Mouse (Mus musculus) stomach, postnatal 0 days (tissue): ENCODE measurements around the gene Map3k12. TPM values are rescaled to one million over a fixed set of nuclear protein-coding genes. Genes with fewer than 3 reads are reported as not detected.
A peak's percentile ranks its signal among the peaks of the same experiment; 100 is the strongest.

Experiments
- ATAC-seq: fragments of 200-750 bp; cut with Nextera tagmentation; 2 replicates; pipeline ENCODE4 v1.8.0; 2017; ENCODE audit not compliant: low FRiP score, low TSS enrichment
- DNase-seq: peaks from one replicate; pipeline ENCODE4 v3.0.0-alpha.2; 2016; ENCODE audit warnings: low spot score
- H3K27ac ChIP-seq: fragments of 300-500 bp; sonication (generic); replicated peaks from 2 replicates; pipeline ENCODE4 v1.5.1; 2014; ENCODE audit warnings: mild to moderate bottlenecking, control low read depth
- H3K27me3 ChIP-seq: fragments of 300-500 bp; sonication (generic); 2 replicates; pipeline ENCODE4 v1.6.1; 2014; ENCODE audit warnings: low read length; ENCODE audit not compliant: control insufficient read depth, insufficient read depth
- H3K36me3 ChIP-seq: fragments of 300-500 bp; sonication (generic); 2 replicates; pipeline ENCODE4 v1.6.1; 2014; ENCODE audit warnings: low read length, mixed read lengths; ENCODE audit not compliant: control insufficient read depth, insufficient read depth
- H3K4me1 ChIP-seq: fragments of 300-500 bp; sonication (generic); replicated peaks from 2 replicates; pipeline ENCODE4 v1.6.1; 2014; ENCODE audit warnings: antibody characterized with exemption; ENCODE audit not compliant: control insufficient read depth, insufficient read depth
- H3K4me2 ChIP-seq: fragments of 300-500 bp; sonication (generic); replicated peaks from 2 replicates; pipeline ENCODE4 v1.6.1; 2014; ENCODE audit warnings: low read depth, mild to moderate bottlenecking, control low read depth, moderate library complexity
- H3K4me3 ChIP-seq: fragments of 300-500 bp; sonication (generic); 2 replicates; pipeline ENCODE4 v1.5.1; 2014; ENCODE audit warnings: low read depth, low read length, control low read depth
- H3K9ac ChIP-seq: fragments of 300-500 bp; sonication (generic); 2 replicates; pipeline ENCODE4 v1.6.1; 2014; ENCODE audit warnings: mild to moderate bottlenecking, low read length, control low read depth, mixed read lengths
- H3K9me3 ChIP-seq: fragments of 300-500 bp; sonication (generic); 2 replicates; pipeline ENCODE4 v1.6.1; 2016; ENCODE audit warnings: low read length; ENCODE audit not compliant: control insufficient read depth
- CTCF ChIP-seq: IDR thresholded peaks from 2 replicates; pipeline ENCODE4 v1.5.1; 2016; ENCODE audit warnings: antibody characterized with exemption, low read depth, mild to moderate bottlenecking, moderate library complexity
- EP300 ChIP-seq: optimal IDR thresholded peaks from 2 replicates; pipeline ENCODE3; 2016; ENCODE audit warnings: antibody characterized with exemption
- WGBS: fragments of 180-500 bp; shearing (Covaris S2); extraction: QIAGEN DNeasy Blood & Tissue Kit; methylation state at CpG from one replicate; pipeline ENCODE4 v1.1.7; 2014; 5-methylcytosine and 5-hydroxymethylcytosine counted together
- polyA plus RNA-seq: library from polyadenylated mRNA; unstranded; fragments of >200 nt; fragmentation: Nextera tagmentation; extraction: Ambion mirVana; gene quantifications from 2 replicates; pipeline ENCODE4 v1.2.1, GENCODE M21; 2015

The Map3k12 gene
- polyA plus RNA-seq, 1 experiment from 2014 or later, result 3.9 TPM

DNA sequence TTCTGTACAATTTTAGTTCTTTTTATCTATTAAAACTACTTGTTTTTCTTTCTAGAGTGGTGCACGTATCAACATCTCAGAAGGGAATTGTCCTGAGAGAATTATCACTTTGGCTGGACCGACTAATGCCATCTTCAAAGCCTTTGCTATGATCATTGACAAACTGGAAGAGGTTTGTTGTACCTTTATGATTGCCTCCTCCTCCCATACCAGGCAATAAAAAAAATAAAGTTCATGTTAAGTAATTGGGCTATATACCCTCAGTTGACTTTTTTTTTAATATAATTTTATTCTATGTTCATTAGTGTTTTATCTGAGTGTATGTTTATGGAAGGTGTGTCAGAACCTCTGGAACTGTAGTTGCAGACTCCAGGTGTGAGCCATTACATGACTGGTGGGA, 42.3 kb downstream of the Map3k12 start:
- WGBS, result 92% methylated on average over 2 of the region's 2 CpGs
- Histone ChIP-seq H3K27ac (no peak overlapping the region), H3K36me3 (no peaks in the 10 kb centered on the region; the same call in 1 of the 2 replicates), H3K4me2 (no peak overlapping the region), H3K9ac (no peak overlapping the region), H3K9me3 (no peaks in the 10 kb centered on the region), H3K4me3 (no peak overlapping the region), H3K4me1 (no peaks in the 10 kb centered on the region), H3K27me3 (no peaks in the 10 kb centered on the region)
- no peak for ATAC-seq
- no peak for DNase-seq
- TF ChIP-seq EP300 (no peak), CTCF (no peak)

- no peak overlapping the region for H3K4me3 ChIP-seq
- no peak overlapping the region for H3K9ac ChIP-seq
- DNase-seq (no peak), ATAC-seq (no peak)
- no peaks in the 10 kb centered on the region; the same call in 1 of the 2 replicates for H3K36me3 ChIP-seq
- H3K9me3 ChIP-seq, result no peaks in the 10 kb centered on the region
- H3K4me1 ChIP-seq, result no peaks in the 10 kb centered on the region
- WGBS, result 57% methylated on average over 2 of the region's 2 CpGs
- TF ChIP-seq CTCF (no peak), EP300 (no peak)
- H3K4me2 ChIP-seq, result no peak overlapping the region
- no peak overlapping the region for H3K27ac ChIP-seq
- no peaks in the 10 kb centered on the region for H3K27me3 ChIP-seq
These were observed 43.6 kb downstream of the Map3k12 start for GRCm38 (mm10) chr15:102473246-102473645.

GRCm38 (mm10) chr15:102471727-102472126, 45.1 kb downstream of the Map3k12 start:
- TF ChIP-seq CTCF (no peak), EP300 (no peak)
- H3K4me3 ChIP-seq, result peak overlapping the region; percentile 82
- H3K27ac ChIP-seq, result no peak overlapping the region
- H3K9ac ChIP-seq, result no peak overlapping the region
- no peaks in the 10 kb centered on the region; the same call in 1 of the 2 replicates for H3K36me3 ChIP-seq
- no peaks in the 10 kb centered on the region for H3K4me1 ChIP-seq
- H3K9me3 ChIP-seq, result no peaks in the 10 kb centered on the region
- H3K4me2 ChIP-seq, result peak overlapping the region; percentile 63
- no peaks in the 10 kb centered on the region for H3K27me3 ChIP-seq
- ATAC-seq, result no peak
- DNase-seq, result no peak

GRCm38 (mm10) chr15:102471295-102471645, 45.6 kb downstream of the Map3k12 start:
- Histone ChIP-seq H3K9me3 (no peaks in the 10 kb centered on the region), H3K27me3 (no peaks in the 10 kb centered on the region), H3K4me3 (peak overlapping the region; percentile 82), H3K27ac (peak overlapping the region; percentile 97), H3K4me2 (peak overlapping the region; percentile 63), H3K36me3 (no peaks in the 10 kb centered on the region; the same call in 1 of the 2 replicates), H3K9ac (peak overlapping the region; percentile 95), H3K4me1 (no peaks in the 10 kb centered on the region)
- no peak for ATAC-seq
- no peak for DNase-seq
- WGBS, result 1% methylated on average over 10 of the region's 10 CpGs
- TF ChIP-seq EP300, result no peak
- no peak for TF ChIP-seq CTCF

DNA sequence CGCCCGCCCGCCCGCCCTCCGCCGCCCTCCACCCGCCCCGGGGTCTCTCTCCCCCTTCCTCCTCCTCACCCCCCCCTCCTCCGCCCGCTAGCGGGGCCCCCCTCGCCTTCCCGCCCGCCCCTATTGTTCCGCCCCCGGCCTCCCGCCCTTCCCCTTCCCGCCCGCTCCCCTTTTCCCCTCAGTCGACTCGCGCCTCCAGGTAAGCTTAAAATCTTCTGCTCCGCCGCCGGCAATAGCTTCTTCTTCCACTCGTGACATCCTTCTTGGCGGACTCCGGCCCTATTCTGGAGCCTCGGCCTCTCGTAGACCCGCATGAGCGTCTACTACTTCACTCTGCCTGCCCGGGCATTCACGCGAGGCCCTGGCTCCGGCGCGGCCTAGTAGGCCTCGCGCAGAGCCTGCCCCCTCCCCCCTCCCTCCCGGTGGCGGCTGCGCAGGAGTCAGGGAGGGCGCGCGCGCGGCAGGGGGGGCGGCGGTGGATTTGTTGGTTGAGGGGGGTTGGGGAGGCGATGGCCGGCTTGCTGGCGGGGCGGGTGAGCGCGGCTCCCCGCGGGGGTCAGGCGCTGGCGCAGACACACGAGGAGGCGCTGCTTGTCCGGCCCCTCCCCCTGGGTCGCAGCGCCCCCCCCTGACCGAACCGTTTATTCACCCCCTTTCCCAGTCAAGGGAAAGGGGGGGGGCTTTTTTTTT, 46.1 kb downstream of the Map3k12 start:
- peak; percentile 71 for ATAC-seq
- WGBS, result 0% methylated on average over 32 of the region's 67 CpGs
- peak overlapping the region; percentile 82 for H3K4me3 ChIP-seq
- no peaks in the 10 kb centered on the region; the same call in 1 of the 2 replicates for H3K36me3 ChIP-seq
- H3K4me2 ChIP-seq, result peak overlapping the region; percentile 63
- H3K9me3 ChIP-seq, result no peaks in the 10 kb centered on the region
- H3K27me3 ChIP-seq, result no peaks in the 10 kb centered on the region
- H3K9ac ChIP-seq, result peak overlapping the region; percentile 95
- peak; percentile 91 for DNase-seq
- TF ChIP-seq EP300 (no peak), CTCF (0 out of 2 replicates have a peak, but pooled peaks have one; percentile 31)
- H3K4me1 ChIP-seq, result no peaks in the 10 kb centered on the region
- H3K27ac ChIP-seq, result peak overlapping the region; percentile 97

DNA sequence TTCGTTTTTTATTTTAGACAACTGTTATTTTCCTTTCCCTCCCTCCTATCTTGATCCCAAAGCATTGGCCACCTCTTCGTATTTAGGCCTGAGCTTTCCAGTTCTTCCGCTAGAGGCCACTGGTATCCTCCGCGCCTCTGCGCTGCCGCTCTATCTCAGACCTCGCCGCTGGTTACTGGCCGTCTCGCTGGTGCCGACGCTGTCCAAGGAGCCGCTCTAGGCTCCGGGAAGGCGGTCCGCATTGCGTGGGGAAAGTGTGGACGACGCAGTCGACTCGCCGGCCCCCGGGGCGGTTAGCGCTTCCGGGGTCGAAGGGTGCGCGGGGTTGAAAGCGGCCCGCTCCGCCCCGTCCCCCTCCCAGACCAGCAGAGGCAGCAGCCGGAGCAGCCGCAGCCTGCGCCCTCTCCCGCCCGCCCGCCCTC, 46.7 kb downstream of the Map3k12 start, which contains the start of gene Pcbp2:
Gene Pcbp2 (plus strand): TSS at position 357 of the 422 bp plus-strand sequence.
- ATAC-seq, result peak; percentile 99
- peak; percentile 97 for DNase-seq
- Histone ChIP-seq H3K4me1 (no peaks in the 10 kb centered on the region), H3K27ac (peak within 1 kb of the TSS; percentile 97), H3K27me3 (no peaks in the 10 kb centered on the region), H3K36me3 (no peaks in the 10 kb centered on the region), H3K9ac (peak within 1 kb of the TSS; percentile 95), H3K9me3 (no peaks in the 10 kb centered on the region), H3K4me2 (peak within 1 kb of the TSS; percentile 63), H3K4me3 (peak within 1 kb of the TSS; percentile 82)
- TF ChIP-seq CTCF, result peak; percentile 94
- TF ChIP-seq EP300, result no peak
- 0% methylated on average over 31 of the region's 40 CpGs for WGBS
